8 mouse cellular contexts compared by ENCODE assay signal in genomic region chr9:107736185-107736485, GRCm38 (mm10). TPM values are rescaled to one million over a fixed set of nuclear protein-coding genes. Genes with fewer than 3 reads are reported as not detected.
DNase-seq lines count a peak whose midpoint lies in the region; ATAC-seq and TF ChIP-seq lines count a peak whose summit lies in the region.
"Had no signal": no experiment of that assay in that cellular context is flagged by ENCODE, and none has a peak within 500 bp of the region (broad histone marks: within the 10 kb centered on the region; RNA-seq: fewer than 3 reads in every experiment).

No protein-coding gene starts in this region.

- peaks cover 32% of the 10 kb centered on the region for H3K36me3 ChIP-seq in hindbrain, embryonic 10.5 days
- H3K36me3 ChIP-seq in limb, embryonic 13.5 days = peaks cover 31% of the 10 kb centered on the region

- ATAC-seq in limb, embryonic 13.5 days (ENCODE audit: low FRiP score, low read depth) = peak; percentile 77

- peak overlapping the region; percentile 83 for H3K27ac ChIP-seq in hindbrain, embryonic 10.5 days
- H3K27ac ChIP-seq in limb, embryonic 13.5 days = peak overlapping the region; percentile 95
- H3K27ac ChIP-seq: left cerebral cortex, adult 2 months had no signal

- WGBS in hindbrain, embryonic 10.5 days = 2% methylated on average over 7 of the region's 7 CpGs
- WGBS in limb, embryonic 13.5 days = under 1% methylated on average over 7 of the region's 7 CpGs

- no peaks in the 10 kb centered on the region for H3K9me3 ChIP-seq in hindbrain, embryonic 10.5 days
- H3K9me3 ChIP-seq in limb, embryonic 13.5 days = no peaks in the 10 kb centered on the region

- H3K4me3 ChIP-seq in hindbrain, embryonic 10.5 days = peak overlapping the region; percentile 37
- H3K4me3 ChIP-seq in limb, embryonic 13.5 days = peak overlapping the region; percentile 29
- H3K4me3 ChIP-seq: left cerebral cortex, adult 2 months had no signal

- peak overlapping the region; percentile 60; the same call in 1 of the 2 replicates for H3K9ac ChIP-seq in limb, embryonic 13.5 days

- DNase-seq in CD4-positive, CD25-positive, alpha-beta regulatory T cell, adult 2 months (ENCODE audit: low read depth, low spot score) = peak; percentile 58
- peak; percentile 54 for DNase-seq in brain, embryonic 14.5 days (ENCODE audit: low read depth)
- DNase-seq in hindbrain, embryonic 10.5 days (ENCODE audit: low spot score) = no peak
- DNase-seq in thymus, adult 18-20 months = peak; percentile 34 to 59
- no peak for DNase-seq in yolk sac, embryonic 10.5 days (ENCODE audit: low spot score)
- no peak for DNase-seq in spleen, postnatal 4 days (ENCODE audit: low spot score in 2 of 2)

- H3K4me1 ChIP-seq in hindbrain, embryonic 10.5 days (replicated peaks) = peaks cover 51% of the 10 kb centered on the region
- peaks cover 40% of the 10 kb centered on the region for H3K4me1 ChIP-seq in limb, embryonic 13.5 days

- peak overlapping the region; percentile 62 for H3K4me2 ChIP-seq in limb, embryonic 13.5 days (replicated peaks)

- no peak for TF ChIP-seq POLR2A in brain, embryonic 14.5 days (IDR thresholded peaks at IDR 0.05; ENCODE audit: borderline replicate concordance, extremely low read depth, insufficient read depth, insufficient read length, poor library complexity, severe bottlenecking)

- H3K27me3 ChIP-seq in hindbrain, embryonic 10.5 days (ENCODE audit: insufficient read depth, poor library complexity, severe bottlenecking) = peaks cover 29% of the 10 kb centered on the region
- H3K27me3 ChIP-seq in limb, embryonic 13.5 days = no peaks in the 10 kb centered on the region

- no peak for TF ChIP-seq CTCF in brain, embryonic 14.5 days (IDR thresholded peaks at IDR 0.05; ENCODE audit: borderline replicate concordance, extremely low read depth, insufficient read depth, insufficient read length)

RNA-seq across cellular contexts. Expression of gene Sema3f, which starts 25.9 kb away (rescaled TPM):
- polyA plus RNA-seq in brain, embryonic 14.5 days (2012; rRNA removed) = 163 and 176 TPM in 2 replicates
- polyA plus RNA-seq in hindbrain, embryonic 10.5 days (2016; fragmentation: Nextera tagmentation; extraction: Ambion mirVana) = 14.5 and 16.4 TPM in 2 replicates
- 31.8 and 32.1 TPM in 2 replicates for polyA plus RNA-seq in limb, embryonic 13.5 days (2015; fragmentation: Nextera tagmentation; extraction: Ambion mirVana)

RNA-seq across cellular contexts. Expression of gene Rbm5, which starts 34.7 kb away (rescaled TPM):
- 183 and 228 TPM in 2 replicates for polyA plus RNA-seq in brain, embryonic 14.5 days (2012; rRNA removed)
- 196 and 204 TPM in 2 replicates for polyA plus RNA-seq in hindbrain, embryonic 10.5 days (2016; fragmentation: Nextera tagmentation; extraction: Ambion mirVana)
- 257 and 270 TPM in 2 replicates for polyA plus RNA-seq in limb, embryonic 13.5 days (2015; fragmentation: Nextera tagmentation; extraction: Ambion mirVana)

RNA-seq across cellular contexts. Expression of gene Gnat1, which starts 56.6 kb away (rescaled TPM):
- polyA plus RNA-seq in brain, embryonic 14.5 days (2012; rRNA removed) = 0.39 and 0.48 TPM in 2 replicates
- 2.6 and 3.1 TPM in 2 replicates for polyA plus RNA-seq in hindbrain, embryonic 10.5 days (2016; fragmentation: Nextera tagmentation; extraction: Ambion mirVana)
- 0.74 and 1.0 TPM in 2 replicates for polyA plus RNA-seq in limb, embryonic 13.5 days (2015; fragmentation: Nextera tagmentation; extraction: Ambion mirVana)

Comparison
In these comparisons a context has a peak if more than half of its experiments do, and no peak if none do; other contexts are left out.
1. DNase-seq: peak in CD4-positive, CD25-positive, alpha-beta regulatory T cell, adult 2 months (single experiment), brain, embryonic 14.5 days (single experiment) and thymus, adult 18-20 months (2 of 2); none in hindbrain, embryonic 10.5 days (single experiment), yolk sac, embryonic 10.5 days (single experiment) and spleen, postnatal 4 days (0 of 2).